Mouse (Mus musculus) 416B (cell line): ENCODE data around the gene Gm4631.
"Not testable (repeated sequence)": the region's sequence is repeated elsewhere in the genome, so short reads cannot be mapped to it uniquely, and the experiment has no call there.

Experiments used
- DNase-seq: peaks from one replicate; pipeline ENCODE4 v3.0.0; 2011; ENCODE audit warnings: low read depth

Gm4631 gene

GRCm38 (mm10) chr2:175338097-175338496, at the start of gene Gm4631:
Gm4631 (minus strand) TSS chr2:175338197.
- not testable (repeated sequence) for DNase-seq

- not testable (repeated sequence) for DNase-seq
Observed at GRCm38 (mm10) chr2:175372136-175372535, 34.1 kb upstream of the Gm4631 start, which contains the start of gene Zfp968. Zfp968 (plus strand) TSS chr2:175372436.

- not testable (repeated sequence) for DNase-seq
Observed at GRCm38 (mm10) chr2:175274825-175275224, 63.2 kb downstream of the Gm4631 start, which contains the start of gene Gm14440. Gm14440 (plus strand) TSS chr2:175275125.
